Mouse (Mus musculus) cerebellum, adult 2 months (tissue): Measurements from ENCODE around the gene Runx1.

Experiments
- CTCF ChIP-seq: fragments of 200-500 bp; IDR thresholded peaks from 2 replicates; pipeline ENCODE4 v1.5.1; 2011; ENCODE audit warnings: low read depth, mild to moderate bottlenecking, control low read depth, low read length, moderate library complexity, borderline replicate concordance; ENCODE audit not compliant: insufficient read depth
- POLR2A ChIP-seq: fragments of 200-500 bp; IDR thresholded peaks from 2 replicates; pipeline ENCODE4 v1.6.1; 2011; ENCODE audit warnings: low read length, control low read depth, borderline replicate concordance; ENCODE audit not compliant: insufficient read depth

GRCm38 (mm10) chr16:92865314-92865713, 39.4 kb upstream of the Runx1 start:
- no peak for TF ChIP-seq CTCF
- no peak for TF ChIP-seq POLR2A
